Mouse (Mus musculus) myocyte (in vitro differentiated cells): Measurements from ENCODE around the gene Ets1. TPM values are rescaled to one million over a fixed set of nuclear protein-coding genes. Genes with fewer than 3 reads are reported as not detected.

Experiments used
- H3K27me3 ChIP-seq: one replicate; pipeline ENCODE4 v1.6.1; 2011; ENCODE audit not compliant: control insufficient read depth, insufficient read depth, insufficient read length
- H3K36me3 ChIP-seq: one replicate; pipeline ENCODE4 v1.6.1; 2011; ENCODE audit not compliant: control insufficient read depth, insufficient read depth
- H3K4me2 ChIP-seq: one replicate; pipeline ENCODE4 v1.6.1; 2011; ENCODE audit warnings: low read depth, control low read depth
- H3K4me3 ChIP-seq: one replicate; pipeline ENCODE4 v1.5.1; 2011; ENCODE audit warnings: mild to moderate bottlenecking, control low read depth, moderate library complexity
- H3K79me2 ChIP-seq: one replicate; pipeline ENCODE4 v1.6.1; 2011; ENCODE audit not compliant: control insufficient read depth, insufficient read depth
- H3ac ChIP-seq: one replicate; pipeline ENCODE4 v1.6.1; 2011; ENCODE audit not compliant: control insufficient read depth, insufficient read length
- CEBPB ChIP-seq: IDR thresholded peaks from 2 replicates; pipeline ENCODE4 v1.6.1; 2011; ENCODE audit warnings: mild to moderate bottlenecking, moderate library complexity; ENCODE audit not compliant: poor library complexity, insufficient read depth, severe bottlenecking
- E2F4 ChIP-seq: IDR thresholded peaks from one replicate; pipeline ENCODE4 v1.6.1; 2011; ENCODE audit warnings: mild to moderate bottlenecking, control low read depth, moderate library complexity; ENCODE audit not compliant: insufficient read depth
- MAX ChIP-seq: IDR thresholded peaks from one replicate; pipeline ENCODE4 v1.6.1; 2011; ENCODE audit warnings: low read depth, mild to moderate bottlenecking, control low read depth
- MYOD1 ChIP-seq, 3 experiments: IDR thresholded peaks; one replicate each; pipeline ENCODE4 v1.6.1; 2011; ENCODE audit warnings: control low read depth in 2 of 3, low read depth in 2 of 3, mild to moderate bottlenecking in 2 of 3, moderate library complexity in 1 of 3; ENCODE audit not compliant: insufficient read length in 2 of 3, control insufficient read depth in 1 of 3
- MYOG ChIP-seq, 3 experiments: IDR thresholded peaks; one replicate each; pipeline ENCODE4 v1.6.1; 2011; ENCODE audit warnings: control low read depth in 2 of 3, low read depth in 2 of 3, mild to moderate bottlenecking in 2 of 3; ENCODE audit not compliant: insufficient read length in 2 of 3, control insufficient read depth in 1 of 3, insufficient read depth in 1 of 3
- POLR2A ChIP-seq: IDR thresholded peaks from one replicate; pipeline ENCODE4 v1.6.1; 2011; ENCODE audit warnings: low read depth, mild to moderate bottlenecking, control low read depth, moderate library complexity; ENCODE audit not compliant: insufficient read length
- POLR2AphosphoS2 ChIP-seq: IDR thresholded peaks from one replicate; pipeline ENCODE4 v1.6.1; 2011; ENCODE audit warnings: low read depth, control low read depth; ENCODE audit not compliant: insufficient read length
- REST ChIP-seq: IDR thresholded peaks from one replicate; pipeline ENCODE4 v1.6.1; 2011; ENCODE audit warnings: mild to moderate bottlenecking, control low read depth, moderate library complexity; ENCODE audit not compliant: insufficient read depth, insufficient read length
- SRF ChIP-seq: IDR thresholded peaks from one replicate; pipeline ENCODE4 v1.6.1; 2011; ENCODE audit warnings: low read depth; ENCODE audit not compliant: control insufficient read depth, insufficient read length
- TCF12 ChIP-seq: IDR thresholded peaks from one replicate; pipeline ENCODE4 v1.6.1; 2011; ENCODE audit warnings: mild to moderate bottlenecking, control low read depth; ENCODE audit not compliant: poor library complexity, insufficient read depth, severe bottlenecking
- TCF3 ChIP-seq: IDR thresholded peaks from one replicate; pipeline ENCODE4 v1.6.1; 2011; ENCODE audit warnings: low read depth, control low read depth; ENCODE audit not compliant: insufficient read length
- USF1 ChIP-seq: IDR thresholded peaks from one replicate; pipeline ENCODE4 v1.6.1; 2011; ENCODE audit warnings: low read depth, mild to moderate bottlenecking, control low read depth, moderate library complexity
- polyA plus RNA-seq: library from polyadenylated mRNA; unstranded; fragments of >200 nt; fragmentation: generic; extraction: Trizol; gene quantifications from one replicate; pipeline ENCODE4 v1.2.1, GENCODE M21; 2012; ENCODE audit warnings: missing spikeins

The Ets1 gene
- polyA plus RNA-seq, 1 experiment, result 5.4 TPM

GRCm38 (mm10) chr9:32700091-32700905, 64.3 kb downstream of the Ets1 start:
- H3K4me3 ChIP-seq, result no peak overlapping the region
- no peak overlapping the region for H3ac ChIP-seq
- no peaks in the 10 kb centered on the region for H3K36me3 ChIP-seq
- H3K4me2 ChIP-seq, result peak overlapping the region; percentile 53
- TF ChIP-seq POLR2A (no peak), MYOG (IDR thresholded peaks at IDR 0.05; ENCODE audit: control insufficient read depth in 1 of 3, insufficient read depth in 1 of 3, insufficient read length in 2 of 3, low read depth in 2 of 3) (no peak), MAX (no peak), SRF (no peak), TCF12 (no peak), E2F4 (no peak), MYOD1 (IDR thresholded peaks at IDR 0.05; ENCODE audit: control insufficient read depth in 1 of 3, insufficient read length in 2 of 3, low read depth in 2 of 3) (no peak), TCF3 (no peak), POLR2AphosphoS2 (no peak), USF1 (no peak), REST (no peak), CEBPB (no peak)
- H3K79me2 ChIP-seq, result peaks cover 89% of the 10 kb centered on the region
- no peaks in the 10 kb centered on the region for H3K27me3 ChIP-seq

- Histone ChIP-seq H3ac (no peak overlapping the region), H3K36me3 (no peaks in the 10 kb centered on the region), H3K27me3 (no peaks in the 10 kb centered on the region), H3K4me2 (no peak overlapping the region), H3K4me3 (no peak overlapping the region), H3K79me2 (peaks cover 98% of the 10 kb centered on the region)
- TF ChIP-seq CEBPB (no peak), SRF (no peak), TCF3 (no peak), TCF12 (no peak), MAX (no peak), REST (no peak), USF1 (no peak), POLR2AphosphoS2 (no peak), MYOD1 (IDR thresholded peaks at IDR 0.05; ENCODE audit: control insufficient read depth in 1 of 3, insufficient read length in 2 of 3, low read depth in 2 of 3) (no peak)
These were observed 65.3 kb downstream of the Ets1 start for GRCm38 (mm10) chr9:32701126-32701997.

GRCm38 (mm10) chr9:32701998-32702305, 65.9 kb downstream of the Ets1 start:
- Histone ChIP-seq H3K4me2 (no peak overlapping the region), H3ac (no peak overlapping the region), H3K79me2 (peaks cover 98% of the 10 kb centered on the region), H3K27me3 (no peaks in the 10 kb centered on the region), H3K36me3 (no peaks in the 10 kb centered on the region), H3K4me3 (no peak overlapping the region)
- TF ChIP-seq MYOG (IDR thresholded peaks at IDR 0.05; ENCODE audit: control insufficient read depth in 1 of 3, insufficient read depth in 1 of 3, insufficient read length in 2 of 3, low read depth in 2 of 3) (no peak), POLR2A (no peak), MAX (no peak), MYOD1 (IDR thresholded peaks at IDR 0.05; ENCODE audit: control insufficient read depth in 1 of 3, insufficient read length in 2 of 3, low read depth in 2 of 3) (no peak), USF1 (no peak)

GRCm38 (mm10) chr9:32702836-32703395, 66.9 kb downstream of the Ets1 start:
- Histone ChIP-seq H3K36me3 (no peaks in the 10 kb centered on the region), H3K27me3 (no peaks in the 10 kb centered on the region), H3ac (no peak overlapping the region), H3K4me3 (no peak overlapping the region), H3K4me2 (no peak overlapping the region), H3K79me2 (peaks cover 98% of the 10 kb centered on the region)
- no peak for TF ChIP-seq TCF3
- TF ChIP-seq E2F4, result no peak
- no peak for TF ChIP-seq CEBPB
